Mouse (Mus musculus) erythroblast, adult 5-6 weeks (primary cell): ENCODE measurements around the gene Hif1an. TPM values are rescaled to one million over a fixed set of nuclear protein-coding genes. Genes with fewer than 3 reads are reported as not detected.

ENCODE experiments used
- ATAC-seq: replicated peaks from 2 replicates; pipeline ENCODE4 v1.8.0; 2016; ENCODE audit warnings: moderate number of reproducible peaks, mild to moderate bottlenecking, moderate TSS enrichment, inconsistent platforms; ENCODE audit not compliant: poor library complexity, low FRiP score, severe bottlenecking
- total RNA-seq, 2 experiments: library from RNA; stranded (forward) in 1 of 2; stranded (reverse) in 1 of 2; fragments of 150-400 nt in 1 of 2; fragments of 200-764, 138-1000 nt in 1 of 2; gene quantifications; 2 replicates each; pipeline versions ENCODE4 v1.2.3 to v1.2.4; 2015 to 2017; ENCODE audit warnings: low replicate concordance in 2 of 2

Hif1an gene
- total RNA-seq, 2 experiments from 2014 or later, result 2.1 to 4.1 TPM

DNA sequence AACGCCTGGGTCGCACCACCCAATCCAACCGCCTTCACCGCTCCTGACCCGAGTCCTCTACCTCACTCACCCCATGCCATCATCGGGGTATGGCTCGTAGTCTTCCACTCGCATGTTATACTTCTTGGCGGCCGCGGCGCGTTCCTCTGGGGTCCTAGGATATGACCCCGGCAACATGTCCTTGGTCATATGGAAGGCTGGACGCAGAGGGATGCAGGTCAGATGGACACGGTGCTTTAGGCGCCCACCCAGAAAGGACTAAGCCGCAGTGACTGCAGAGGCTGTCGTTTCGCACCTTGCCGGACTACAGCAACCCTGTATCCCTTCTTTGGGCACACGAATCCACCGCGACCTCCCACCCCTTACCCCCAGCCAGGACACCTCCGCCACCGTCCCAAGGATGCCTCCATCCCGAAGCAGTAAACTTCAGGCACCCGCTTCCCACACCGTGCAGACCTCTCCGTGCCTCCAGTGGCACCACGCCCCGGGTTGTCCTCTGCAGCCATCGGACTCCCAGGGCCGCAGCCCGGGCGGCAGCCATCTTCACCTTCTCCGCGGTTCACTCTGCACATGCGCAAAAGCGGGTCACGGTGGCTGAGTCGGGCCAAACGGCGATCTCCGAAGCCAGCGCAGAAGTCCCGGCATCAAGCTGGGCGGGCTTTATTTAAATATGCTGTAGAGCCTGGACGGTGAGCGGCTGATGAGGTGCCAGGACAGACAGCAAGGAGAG is 7.6 kb upstream of the Hif1an start, which contains the start of gene Ndufb8:
Gene Ndufb8, minus strand, starts transcription at position 580 of the 730 bp plus-strand sequence.
- ATAC-seq, result peak; percentile 99

DNA sequence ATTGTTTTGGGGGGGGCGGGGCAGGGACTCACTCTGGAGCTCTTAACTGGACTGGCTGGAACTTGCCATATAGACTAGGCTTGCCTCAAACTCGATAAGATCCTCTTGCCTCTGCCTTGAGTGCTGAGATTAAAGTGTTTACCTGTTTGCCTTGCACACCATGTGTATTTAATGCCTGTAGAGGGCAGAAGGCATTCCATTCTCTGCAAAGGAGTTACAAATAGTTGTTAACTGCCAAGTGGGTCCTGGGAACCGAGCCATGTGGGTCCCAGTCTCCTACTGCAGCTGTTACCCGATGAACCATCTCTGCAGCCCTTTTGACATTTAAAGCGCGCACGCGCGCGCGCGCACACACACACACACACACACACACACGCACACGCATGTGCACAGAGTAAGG is 1.4 kb downstream of the Hif1an start:
- ATAC-seq, result no peak

DNA sequence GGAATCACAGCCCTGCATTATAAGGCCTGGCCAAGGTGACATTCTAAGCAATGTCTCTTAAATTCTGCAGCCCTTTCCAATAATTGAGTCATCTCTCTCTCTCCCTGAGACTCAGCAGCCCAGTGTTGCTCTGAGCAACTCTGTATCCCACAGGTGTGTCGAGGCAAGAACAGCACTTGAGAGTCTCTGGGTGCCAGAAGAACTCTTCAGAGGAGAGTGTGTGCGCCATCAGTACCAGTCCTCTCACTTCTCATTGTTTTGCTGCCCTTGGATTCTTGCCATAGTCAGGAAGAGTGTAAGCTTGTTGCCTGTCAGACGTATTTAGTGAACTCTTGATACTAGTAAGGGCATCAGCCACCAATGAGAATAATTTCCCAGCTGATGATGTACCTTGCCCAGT is 5.1 kb downstream of the Hif1an start:
- no peak for ATAC-seq

DNA sequence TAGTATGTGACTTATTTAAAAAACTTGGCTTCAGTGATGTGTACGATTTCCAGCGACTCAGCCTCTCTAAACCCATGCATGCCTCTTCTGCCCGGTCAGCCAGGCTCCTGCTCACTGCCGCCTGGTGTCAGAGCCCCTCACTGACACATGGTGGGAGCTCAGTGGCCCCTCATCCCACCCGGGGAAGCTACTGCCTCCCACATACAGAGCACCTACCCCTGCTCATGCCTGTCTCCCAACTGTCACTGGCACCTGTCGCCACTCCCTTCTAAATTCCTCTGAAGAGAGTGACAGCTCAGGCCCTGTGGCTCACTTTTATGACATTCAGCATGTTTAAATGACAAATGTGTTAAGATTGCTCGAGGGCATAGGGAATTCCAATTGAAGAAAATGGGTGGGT is 13.6 kb downstream of the Hif1an start:
- no peak for ATAC-seq

DNA sequence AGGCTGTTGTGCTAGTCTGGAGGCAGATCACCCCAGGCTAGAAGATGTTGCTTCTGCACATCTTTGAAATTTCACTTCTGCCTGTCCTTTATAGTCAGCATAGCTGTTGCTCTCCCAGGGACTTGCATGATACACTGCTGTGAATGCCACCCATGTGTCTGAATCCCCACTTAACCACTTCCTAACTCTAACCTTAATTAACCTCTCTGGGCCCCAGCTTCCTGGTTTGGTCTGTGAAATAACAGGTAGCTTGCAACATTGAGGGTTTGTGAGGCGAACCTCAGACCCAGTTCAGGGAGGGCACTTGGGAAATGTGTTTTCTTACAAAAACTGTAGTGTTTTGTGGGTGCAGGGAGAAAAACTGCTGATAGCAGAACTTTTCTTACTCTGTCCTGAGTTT is 15.4 kb downstream of the Hif1an start:
- no peak for ATAC-seq

DNA sequence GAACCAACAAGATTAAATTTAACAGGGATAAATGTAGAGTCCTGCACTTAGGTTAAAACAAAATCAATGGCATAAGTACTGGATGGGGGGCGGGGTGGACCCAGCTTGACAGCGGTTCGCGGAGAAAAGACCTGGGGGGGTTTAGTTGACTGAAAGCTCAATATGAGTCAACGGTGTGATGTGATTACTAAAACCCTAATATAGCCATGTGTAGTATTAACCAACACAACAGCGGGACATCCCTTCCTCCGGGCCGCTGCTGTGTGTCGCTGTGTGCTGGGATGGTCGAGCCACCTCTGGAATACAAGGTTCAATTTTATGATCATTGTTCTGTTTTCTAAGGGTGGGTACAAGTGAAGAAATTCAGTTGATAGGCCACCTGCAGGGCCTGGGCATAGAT is 19.5 kb downstream of the Hif1an start:
- ATAC-seq, result no peak

DNA sequence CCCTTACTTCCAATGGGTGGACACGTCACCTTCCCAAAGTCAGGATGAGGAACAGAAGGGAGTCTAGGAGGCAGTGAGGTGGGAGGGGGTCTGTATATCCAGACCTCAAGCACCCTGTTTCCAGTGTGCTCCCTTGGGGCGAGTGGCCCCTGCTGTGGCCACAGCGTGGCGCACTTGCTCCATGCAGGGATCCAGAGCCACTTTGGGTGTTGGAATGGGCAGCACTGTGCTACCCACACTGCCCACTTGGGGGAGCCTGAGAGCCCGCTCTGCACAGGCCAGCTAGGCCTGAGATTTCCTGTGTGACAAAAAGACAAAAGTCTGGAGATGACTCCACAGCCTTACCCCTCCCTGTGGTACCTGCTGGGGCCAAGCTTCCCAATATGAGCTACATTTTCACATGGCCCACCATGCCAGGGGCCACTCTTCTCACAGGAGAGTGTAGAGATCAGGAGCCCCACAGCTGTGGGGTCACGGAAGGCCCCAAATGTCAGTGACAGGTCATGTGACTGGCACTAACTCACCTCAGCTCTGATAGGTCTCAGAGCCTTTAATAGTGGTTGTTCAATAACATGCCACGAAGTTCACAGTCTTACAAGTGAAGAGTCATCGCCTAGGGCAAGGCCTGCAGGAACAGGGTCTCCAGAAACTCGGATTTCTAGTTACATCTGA is 20.1 kb downstream of the Hif1an start:
- peak; percentile 93 for ATAC-seq

DNA sequence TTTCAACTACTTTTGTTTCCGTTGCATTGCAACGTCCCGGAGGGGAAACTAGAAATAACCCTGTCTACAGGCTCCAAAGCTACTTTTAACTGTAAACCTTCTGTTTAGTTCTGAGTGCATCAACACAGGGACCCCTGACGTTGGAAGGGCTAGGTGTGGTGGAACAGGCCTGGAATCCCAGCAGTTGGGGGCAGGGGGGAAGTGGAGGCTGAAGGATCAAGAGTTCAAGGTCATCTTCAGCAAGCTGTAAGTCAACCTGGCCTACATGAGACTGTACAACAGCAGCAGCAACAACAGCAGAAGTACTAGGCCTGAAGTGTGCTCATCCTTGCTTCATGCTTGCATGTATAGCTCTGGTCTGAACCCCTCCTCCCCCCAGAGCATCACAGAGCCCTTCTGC is 25.4 kb downstream of the Hif1an start:
- ATAC-seq, result no peak

DNA sequence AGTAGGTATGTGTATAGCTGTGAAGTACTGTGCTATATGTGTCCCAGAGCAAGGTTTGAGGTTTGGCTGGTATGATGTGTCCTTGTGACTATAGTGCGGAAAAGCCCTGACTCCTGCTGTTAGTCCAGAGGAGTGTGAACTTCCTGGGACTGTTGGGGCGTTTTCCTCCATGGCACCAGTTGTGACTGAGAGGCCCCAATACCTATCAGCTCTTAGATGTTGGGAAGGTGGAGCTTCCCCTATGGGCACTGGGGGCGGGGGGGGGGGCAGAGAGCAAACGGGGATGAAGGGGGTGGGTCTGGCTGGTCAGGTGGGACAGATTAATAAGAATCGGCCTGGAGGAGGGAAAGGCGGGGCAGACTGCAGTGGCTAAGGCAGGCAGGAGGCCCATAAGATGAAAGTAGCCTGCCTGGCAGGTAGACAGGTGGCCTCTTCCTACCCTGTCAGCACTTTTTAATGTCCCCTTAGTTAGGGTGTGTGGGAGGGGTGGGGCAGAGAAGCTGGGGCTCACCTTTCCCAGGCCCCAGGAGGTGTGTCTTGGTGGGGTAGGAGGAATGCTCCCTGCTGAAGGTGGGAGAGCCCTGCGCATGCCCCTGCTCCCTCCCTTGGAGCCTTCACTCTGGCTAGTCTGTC is 27.1 kb downstream of the Hif1an start:
- no peak for ATAC-seq

DNA sequence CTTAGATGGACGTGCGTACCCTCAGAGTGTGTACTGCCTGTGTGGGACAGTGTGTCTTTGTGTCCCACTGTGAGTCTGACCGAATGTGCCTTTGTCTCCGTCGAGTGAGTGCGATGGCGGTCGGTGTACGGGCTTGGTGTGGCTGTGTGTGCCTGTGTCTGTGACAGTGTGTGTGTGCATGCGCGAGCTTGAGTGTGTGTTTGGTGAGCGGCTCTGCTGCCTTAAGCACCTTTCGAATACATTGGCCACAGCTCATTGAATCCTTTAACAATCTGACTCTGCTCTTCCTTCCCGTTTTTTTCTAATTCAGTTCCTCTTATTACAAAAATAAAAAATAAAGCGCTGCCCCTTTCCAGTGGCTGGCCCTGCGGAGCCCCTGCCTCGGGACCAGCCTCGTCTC is 28.3 kb downstream of the Hif1an start:
- no peak for ATAC-seq

DNA sequence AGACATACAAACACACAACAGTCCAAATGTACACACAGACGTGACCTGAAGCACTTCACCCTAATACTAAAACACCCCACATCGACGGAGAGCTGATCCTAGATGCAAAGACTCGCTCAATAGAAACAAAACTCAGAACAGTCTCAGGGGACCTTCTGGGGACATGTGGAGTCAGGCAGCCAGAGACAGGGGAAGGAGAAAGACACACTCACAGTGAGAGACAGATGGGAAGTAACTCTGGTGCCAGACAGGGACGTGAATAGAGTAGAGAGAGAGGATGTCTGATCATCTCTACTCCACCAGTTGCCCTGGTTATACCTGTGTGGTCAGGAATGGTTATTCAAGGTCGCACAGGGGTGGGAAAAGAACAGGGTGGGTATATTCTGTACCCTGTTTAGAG is 29.0 kb downstream of the Hif1an start:
- ATAC-seq, result no peak

DNA sequence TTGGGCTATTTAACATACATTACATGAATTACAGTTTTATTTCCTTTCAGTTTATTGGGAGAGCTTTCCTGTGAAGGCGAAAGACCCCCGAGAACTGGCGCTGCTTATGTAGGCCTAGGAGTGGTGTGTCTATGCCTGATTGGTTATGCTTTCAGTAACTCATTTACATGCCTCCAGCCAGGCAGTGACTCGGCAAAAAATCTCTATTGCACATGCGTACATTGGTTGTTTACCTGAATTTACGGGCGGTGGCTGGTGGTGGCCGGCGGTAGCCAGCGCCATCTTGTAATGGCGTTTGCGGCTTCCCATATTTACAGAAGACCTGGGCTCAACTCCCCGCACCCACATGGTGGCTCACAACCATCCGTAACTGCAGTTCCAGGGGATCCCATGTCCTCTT is 31.5 kb downstream of the Hif1an start:
- no peak for ATAC-seq

DNA sequence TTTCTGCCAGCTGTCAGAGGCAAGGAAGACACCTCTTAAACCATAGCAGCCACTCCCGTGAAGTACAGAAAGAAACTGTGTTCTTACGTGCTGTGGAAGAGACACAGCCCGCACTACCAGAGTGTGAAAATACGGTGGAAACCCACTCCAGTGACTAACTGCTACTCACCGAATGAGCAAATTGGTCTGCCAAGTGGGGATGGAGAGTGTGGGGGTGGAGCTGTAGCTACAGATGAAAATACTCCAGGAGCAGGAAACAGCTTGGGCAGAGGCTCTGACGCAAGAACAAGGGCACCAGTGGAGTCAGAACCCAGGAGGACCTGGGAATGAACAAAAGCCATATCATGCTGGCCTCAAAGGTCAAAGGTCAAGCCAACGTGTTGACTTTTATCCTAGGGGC is 55.5 kb downstream of the Hif1an start:
- no peak for ATAC-seq

Other genes with a start within 250 kb of the Hif1an start
- gene Scd4, start 229.8 kb upstream of the Hif1an start, total RNA-seq (2015; ENCODE audit: low replicate concordance), result 0.38 TPM in 1 of 2 replicates, not detected in the other
- not detected in 2 replicates for gene Scd4, start 229.8 kb upstream of the Hif1an start, total RNA-seq (2017; ENCODE audit: low replicate concordance)
- 10.0 and 11.3 TPM in 2 replicates for gene Scd1, start 155.0 kb upstream of the Hif1an start, total RNA-seq (2015; ENCODE audit: low replicate concordance)
- 9.5 and 11.2 TPM in 2 replicates for gene Scd1, start 155.0 kb upstream of the Hif1an start, total RNA-seq (2017; ENCODE audit: low replicate concordance)
- gene Wnt8b, start 69.4 kb upstream of the Hif1an start, total RNA-seq (2015; ENCODE audit: low replicate concordance), result not detected in 2 replicates
- not detected in 2 replicates for gene Wnt8b, start 69.4 kb upstream of the Hif1an start, total RNA-seq (2017; ENCODE audit: low replicate concordance)
- gene Sec31b, start 17.0 kb upstream of the Hif1an start, total RNA-seq (2015; ENCODE audit: low replicate concordance), result 0.42 TPM in 1 of 2 replicates, not detected in the other
- 0.26 and 0.56 TPM in 2 replicates for gene Sec31b, start 17.0 kb upstream of the Hif1an start, total RNA-seq (2017; ENCODE audit: low replicate concordance)
- not detected in 2 replicates for gene Gm20538, start 10.0 kb upstream of the Hif1an start, total RNA-seq (2015; ENCODE audit: low replicate concordance)
- gene Gm20538, start 10.0 kb upstream of the Hif1an start, total RNA-seq (2017; ENCODE audit: low replicate concordance), result not detected in 2 replicates
- 83.0 and 127 TPM in 2 replicates for gene Ndufb8, start 7.4 kb upstream of the Hif1an start, total RNA-seq (2015; ENCODE audit: low replicate concordance)
- gene Ndufb8, start 7.4 kb upstream of the Hif1an start, total RNA-seq (2017; ENCODE audit: low replicate concordance), result 60.4 and 63.0 TPM in 2 replicates
- gene Pax2, start 193.2 kb downstream of the Hif1an start, total RNA-seq (2015; ENCODE audit: low replicate concordance), result not detected in 2 replicates
- not detected in 2 replicates for gene Pax2, start 193.2 kb downstream of the Hif1an start, total RNA-seq (2017; ENCODE audit: low replicate concordance)